Mouse (Mus musculus) cerebral cortex, adult 2 months (tissue): ENCODE results near the gene Faf1.

Experiments
- WGBS: fragments of 180-500 bp; shearing (Covaris S2); methylation state at CpG from one replicate; pipeline ENCODE4 v1.1.7; 2018; 5-methylcytosine and 5-hydroxymethylcytosine counted together

Faf1 gene

DNA sequence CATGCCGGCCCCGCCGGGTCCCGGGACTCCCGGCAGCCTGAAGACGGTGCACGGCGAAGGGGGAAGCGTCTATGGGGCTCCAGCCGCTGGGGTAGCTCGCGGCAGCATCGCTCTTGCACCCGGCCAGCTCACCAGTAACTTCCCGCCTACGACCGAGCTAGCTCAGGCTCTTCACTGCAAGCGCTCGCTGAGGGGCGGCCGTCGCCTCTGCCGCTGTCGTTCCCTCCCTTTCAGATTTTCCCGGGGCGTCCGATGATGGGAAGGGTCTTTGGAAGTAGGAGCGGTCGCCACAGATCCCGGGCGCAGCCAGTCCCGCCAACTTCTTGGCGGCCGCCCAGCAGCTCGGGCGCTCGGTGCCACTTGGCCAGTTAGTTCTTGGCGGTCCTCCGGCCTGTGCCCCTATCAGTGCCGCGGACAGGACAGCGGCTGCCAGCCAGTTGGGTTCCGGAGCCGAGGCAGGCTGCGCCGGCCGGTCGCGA, 10.4 kb upstream of the Faf1 start:
- WGBS = under 1% methylated on average over 49 of the region's 49 CpGs

DNA sequence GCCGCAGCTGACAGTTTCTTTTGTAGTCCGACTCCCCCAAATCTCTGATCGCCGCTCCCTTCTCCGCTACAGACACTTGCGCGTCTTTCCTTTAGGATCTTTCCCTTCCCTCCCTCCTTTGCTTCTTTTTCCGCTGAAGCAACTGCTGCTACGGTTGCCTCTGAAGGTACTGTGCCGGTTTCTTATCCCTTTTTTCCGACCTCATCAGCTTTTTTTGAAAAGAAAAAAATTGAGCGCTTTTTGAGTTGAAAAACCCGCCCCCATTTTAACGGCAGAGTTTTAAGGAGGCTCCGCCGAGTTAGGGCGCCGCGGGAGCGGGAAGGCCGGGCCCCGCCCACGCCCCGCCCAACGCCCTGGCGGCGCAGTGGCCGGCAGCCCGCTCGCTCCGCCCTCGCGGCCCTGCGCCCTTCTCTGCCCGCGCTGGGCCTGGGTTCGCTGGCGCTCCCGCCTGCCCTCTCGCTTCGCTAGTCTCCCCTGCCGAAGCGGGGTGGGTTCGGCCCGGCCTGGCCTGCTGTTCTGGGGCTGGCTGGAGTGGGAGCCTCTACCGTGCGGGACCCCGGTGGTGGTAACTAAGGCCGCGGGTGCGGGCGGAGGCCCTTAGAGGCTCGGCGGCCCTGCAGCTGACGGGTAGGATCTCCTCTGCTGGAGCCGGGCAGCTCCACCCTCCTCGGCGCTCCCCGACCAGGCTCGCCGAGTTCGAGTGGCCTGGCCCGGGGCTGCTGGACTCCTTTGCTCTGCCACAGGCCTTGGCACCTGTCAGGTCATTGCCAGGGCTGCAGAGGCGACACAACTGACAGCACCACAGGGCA, 9.7 kb upstream of the Faf1 start, which contains the start of gene Cdkn2c:
Cdkn2c (minus strand) TSS at position 729 of the 809 bp plus-strand sequence.
- WGBS = under 1% methylated on average over 62 of the region's 64 CpGs

DNA sequence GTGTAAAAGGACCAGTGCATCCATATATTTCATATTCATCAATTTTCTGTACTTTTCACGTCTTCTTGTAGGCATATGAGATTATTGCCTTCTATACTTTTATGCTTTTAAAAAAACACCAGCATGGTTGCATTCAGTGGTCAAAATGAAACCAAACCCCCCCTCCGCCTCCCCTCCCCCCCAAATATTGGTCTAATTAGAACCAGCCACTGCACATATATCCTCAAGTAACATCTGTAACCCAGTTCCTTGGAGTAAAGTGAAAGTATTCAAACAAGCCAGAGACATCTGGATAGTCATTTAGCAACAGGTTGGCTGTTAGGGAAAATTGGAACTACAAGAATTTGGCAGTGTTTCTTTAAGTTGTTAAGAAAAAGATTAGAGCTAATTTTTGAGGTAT, 8.9 kb upstream of the Faf1 start:
- WGBS = 58% methylated on average over 2 of the region's 2 CpGs

DNA sequence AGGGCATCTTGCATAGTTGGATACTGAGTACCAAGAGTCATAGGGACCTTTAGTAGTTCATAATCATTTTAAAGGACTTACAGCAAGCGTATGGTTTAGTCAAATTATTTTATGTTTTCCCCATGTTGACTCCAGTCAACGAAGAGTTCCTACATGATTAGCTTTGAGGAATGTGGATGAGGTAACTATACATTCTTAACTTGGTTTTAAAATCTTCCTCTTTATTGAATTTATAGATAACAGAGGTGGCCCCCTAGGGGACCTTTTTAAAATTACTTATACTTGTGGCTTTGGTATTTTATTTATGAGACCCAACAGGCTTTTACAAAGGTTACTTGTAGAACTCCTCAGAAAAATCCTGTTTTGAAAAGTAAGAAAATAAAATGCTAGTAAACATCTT, 6.2 kb upstream of the Faf1 start:
- WGBS = 62% methylated on average over 2 of the region's 2 CpGs

DNA sequence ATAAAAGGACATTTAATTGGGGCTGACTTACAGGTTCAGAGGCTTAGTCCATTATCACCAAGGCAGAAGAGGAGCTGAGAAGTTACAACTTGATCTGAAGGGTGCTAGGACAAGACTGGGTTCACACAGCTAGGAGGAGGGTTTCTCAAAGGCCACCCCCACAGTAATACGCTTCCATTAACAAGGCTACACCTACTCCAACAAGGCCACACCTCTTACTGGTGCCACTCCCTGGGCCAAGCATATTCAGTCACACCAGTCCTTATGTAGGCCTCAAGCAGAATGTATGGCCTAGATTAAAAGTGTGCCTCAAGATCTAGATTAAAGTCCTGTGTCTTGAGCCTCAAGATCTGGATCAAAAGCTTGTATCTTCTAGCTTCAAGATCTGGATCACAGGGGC, 4.4 kb upstream of the Faf1 start:
- 79% methylated on average over 1 of the region's 1 CpGs for WGBS

DNA sequence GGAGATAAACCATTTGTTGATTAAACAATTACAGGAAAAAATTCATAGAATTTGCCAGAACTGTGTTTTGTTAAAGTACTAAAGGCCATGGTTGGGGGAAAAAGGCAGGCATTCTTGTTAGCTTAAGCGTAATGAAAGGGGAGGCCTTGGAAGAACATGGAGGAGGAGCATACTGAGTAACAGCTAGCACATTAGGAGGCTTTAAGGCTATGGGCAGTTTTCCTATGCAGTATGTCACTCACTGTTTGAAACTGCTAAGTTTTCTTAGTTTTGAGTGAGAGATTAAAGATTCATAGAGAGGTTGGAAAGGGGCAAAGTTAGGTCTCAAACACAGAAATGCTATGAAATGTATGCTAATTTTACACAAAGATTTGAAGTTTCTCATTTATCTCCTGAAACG, 2.3 kb upstream of the Faf1 start:
- 86% methylated on average over 2 of the region's 2 CpGs for WGBS

DNA sequence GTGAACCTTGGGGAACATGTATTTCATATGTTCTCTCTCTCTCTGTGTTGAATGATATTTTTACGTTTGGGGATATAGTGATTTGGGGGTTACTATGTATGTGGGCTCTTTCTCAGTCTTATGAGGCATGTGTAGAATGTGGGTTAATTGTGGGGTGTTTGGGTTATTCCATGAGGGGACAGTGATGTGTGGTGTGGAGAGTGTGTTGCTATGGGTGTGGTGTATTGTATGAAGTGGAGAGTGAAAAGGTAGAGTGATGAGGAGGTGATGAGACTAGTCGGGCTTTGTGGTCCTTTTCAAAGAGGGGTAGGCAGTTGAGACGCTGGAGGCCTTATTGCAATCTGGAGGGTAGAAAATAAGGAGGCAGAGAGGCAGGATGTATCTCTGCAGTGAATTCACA, 833 bp downstream of the Faf1 start:
- 0% methylated on average over 3 of the region's 3 CpGs for WGBS

DNA sequence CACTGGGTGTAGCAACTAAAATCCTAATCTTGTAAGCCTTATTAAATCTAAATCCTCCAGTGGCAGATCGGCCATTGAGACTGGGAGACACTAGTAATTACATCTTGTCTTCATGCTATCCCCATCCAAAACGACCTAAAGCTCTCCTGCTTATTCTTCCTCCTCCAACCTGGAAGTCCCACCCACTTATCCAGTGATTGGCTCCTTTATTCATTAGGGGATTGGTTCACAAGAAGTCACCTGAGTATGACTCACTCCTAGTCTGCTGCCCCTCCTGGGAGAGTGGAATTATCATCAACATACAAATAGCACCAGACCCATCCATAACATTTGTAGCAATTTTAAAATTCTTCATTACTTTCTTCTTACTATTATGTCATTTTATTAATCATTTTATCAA, 7.2 kb downstream of the Faf1 start:
- 69% methylated on average over 2 of the region's 2 CpGs for WGBS

DNA sequence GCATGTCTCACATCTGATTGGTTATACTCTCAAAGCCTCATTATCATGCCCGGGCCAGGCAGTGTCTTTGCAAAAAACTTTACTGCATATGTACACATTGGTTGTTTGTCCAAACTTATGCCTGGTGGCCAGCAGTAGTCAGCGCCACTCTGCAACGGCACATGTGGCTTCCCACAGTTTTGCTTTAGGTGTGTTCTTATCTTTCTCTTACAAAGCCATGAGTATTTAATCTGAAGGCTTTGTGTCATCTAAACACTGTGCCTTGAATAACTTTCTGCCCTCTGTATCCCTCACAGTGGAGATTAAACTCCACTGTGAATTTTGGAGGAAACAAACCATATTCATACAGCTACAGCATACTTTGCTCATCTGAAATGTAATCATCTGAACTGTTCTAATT, 24.3 kb downstream of the Faf1 start:
- 78% methylated on average over 3 of the region's 3 CpGs for WGBS

DNA sequence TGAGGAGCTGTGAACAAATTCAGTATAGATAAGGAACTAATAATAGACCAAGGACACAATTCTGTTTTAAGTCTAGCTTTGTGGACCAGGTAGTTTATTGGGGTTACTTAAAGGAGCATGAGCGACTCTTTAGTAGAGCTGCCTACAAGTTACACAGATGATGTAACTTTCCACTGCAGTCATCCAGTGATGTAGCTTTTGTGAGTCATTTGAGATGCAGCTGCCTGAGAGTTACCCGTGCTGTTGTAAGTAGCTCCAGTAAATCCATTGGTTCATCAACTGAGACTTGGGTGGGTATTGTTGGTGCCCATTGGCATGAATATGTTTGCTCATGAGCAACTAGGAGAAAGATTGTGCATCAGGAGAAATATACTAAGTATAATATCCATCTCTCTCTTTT, 29.0 kb downstream of the Faf1 start:
- WGBS = 82% methylated on average over 2 of the region's 2 CpGs

DNA sequence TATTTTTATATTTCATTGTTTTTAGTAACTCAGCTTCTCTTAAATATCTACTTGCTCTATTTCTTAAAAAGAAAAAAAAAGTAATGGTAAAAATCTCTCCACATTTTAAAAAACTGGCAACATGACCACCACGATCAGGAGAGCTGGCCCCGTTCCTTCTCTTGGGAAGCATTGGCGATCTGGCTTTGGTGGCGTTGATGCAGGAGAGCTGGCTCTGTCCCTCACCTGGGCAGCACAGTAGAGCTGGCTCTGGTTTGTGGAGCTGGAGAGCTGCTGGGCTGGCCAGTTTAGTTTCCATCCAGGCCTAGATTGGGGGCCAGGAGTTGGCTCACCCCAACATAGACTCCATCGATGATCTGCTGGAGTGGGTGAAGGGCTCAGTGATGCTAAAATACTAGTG, 42.9 kb downstream of the Faf1 start:
- WGBS = 88% methylated on average over 5 of the region's 5 CpGs

DNA sequence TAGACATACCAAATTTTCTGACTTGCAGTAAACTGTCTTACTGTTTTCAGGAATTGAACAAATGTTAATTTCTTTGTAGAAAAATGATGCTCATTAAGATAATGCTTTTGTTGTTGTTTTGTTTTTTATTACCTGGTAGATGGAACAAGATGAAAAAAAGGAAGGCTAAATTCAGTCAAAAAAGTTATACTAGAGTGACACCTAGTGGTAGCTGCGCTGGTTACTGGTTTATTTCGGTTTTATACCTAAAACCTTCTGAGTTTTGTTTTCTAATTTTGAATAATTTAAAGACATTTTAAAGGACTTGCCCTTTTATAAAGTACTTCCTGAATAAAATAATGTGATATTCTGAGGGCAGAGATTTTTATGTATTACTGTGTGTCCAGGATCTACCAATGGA, 52.9 kb downstream of the Faf1 start:
- WGBS = 5% methylated on average over 2 of the region's 2 CpGs

DNA sequence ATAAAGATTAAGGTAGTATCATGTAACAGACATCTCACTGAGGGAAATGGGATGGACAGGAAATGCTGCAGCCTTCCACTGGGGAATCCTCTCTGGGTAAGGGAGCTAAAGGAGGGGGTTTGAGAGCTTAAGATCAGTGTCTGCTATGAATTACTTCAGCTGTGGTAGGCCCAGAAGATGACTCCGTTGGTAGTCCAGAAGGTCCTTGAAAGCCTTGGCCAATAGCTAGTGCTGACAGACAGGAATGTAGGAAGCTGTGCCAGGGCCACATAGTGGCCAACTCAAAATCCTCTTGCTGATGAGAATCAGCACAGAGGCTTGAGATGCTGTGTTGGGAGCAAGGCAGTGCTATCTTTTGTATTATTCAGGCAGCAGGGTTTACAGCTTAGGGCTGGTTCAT, 59.4 kb downstream of the Faf1 start:
- WGBS = 30% methylated on average over 1 of the region's 1 CpGs

DNA sequence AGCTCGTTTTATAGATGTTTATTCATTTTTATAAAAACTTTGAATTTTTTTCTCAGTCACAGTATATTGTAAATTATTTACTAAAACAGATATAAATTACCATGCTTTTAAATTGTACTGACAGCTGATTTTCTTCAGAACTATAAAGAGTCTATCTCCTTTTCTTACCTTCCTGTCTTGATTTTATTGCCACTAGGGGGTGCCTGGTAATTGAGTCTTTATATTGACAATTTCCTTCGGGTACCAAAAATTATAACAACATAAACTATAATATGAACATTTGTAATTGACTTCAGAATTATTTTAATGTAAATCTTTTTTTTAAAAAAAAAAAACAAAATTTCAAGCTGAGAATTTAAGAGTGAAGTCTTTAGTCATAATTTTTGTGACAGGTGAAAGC, 67.6 kb downstream of the Faf1 start:
- WGBS = 56% methylated on average over 2 of the region's 2 CpGs

DNA sequence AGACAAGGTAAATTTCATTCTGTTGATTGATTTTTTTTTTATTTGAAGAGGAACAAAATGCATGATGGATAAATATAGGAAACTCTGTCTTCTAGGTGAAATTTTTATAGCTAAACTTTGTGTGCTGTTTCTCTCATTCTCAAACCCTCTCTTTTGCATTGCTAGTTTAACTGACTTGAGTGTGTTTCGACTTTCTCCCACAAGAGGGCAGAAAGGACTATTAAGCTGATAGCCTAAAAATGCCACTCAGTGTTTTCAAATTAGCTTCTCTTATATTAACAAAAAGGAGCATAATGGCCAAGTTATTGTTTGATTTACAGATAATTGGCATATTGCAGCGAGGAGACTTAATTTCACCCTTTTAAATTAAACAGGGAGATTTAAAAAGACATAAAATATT, 82.6 kb downstream of the Faf1 start:
- 20% methylated on average over 2 of the region's 2 CpGs for WGBS

DNA sequence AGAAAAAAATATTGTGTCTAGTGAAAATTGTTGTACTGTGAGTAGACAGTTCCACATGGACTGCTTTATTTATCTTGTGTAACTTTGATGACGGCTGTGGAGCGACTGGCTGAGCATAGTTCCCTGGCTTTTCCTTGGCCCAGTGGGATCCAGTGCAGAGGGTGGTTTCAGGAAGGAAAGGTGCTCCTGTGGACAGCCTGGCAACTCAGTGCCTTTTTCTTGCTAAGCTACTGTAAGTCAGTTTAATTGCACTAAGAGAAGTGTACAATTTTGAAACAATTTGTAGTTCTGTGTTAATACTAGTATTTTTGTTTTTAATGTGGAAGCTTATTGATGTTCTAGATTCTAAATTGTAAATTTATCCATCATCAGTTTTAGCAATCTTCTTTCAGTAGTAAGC, 83.5 kb downstream of the Faf1 start:
- WGBS = 64% methylated on average over 2 of the region's 2 CpGs

DNA sequence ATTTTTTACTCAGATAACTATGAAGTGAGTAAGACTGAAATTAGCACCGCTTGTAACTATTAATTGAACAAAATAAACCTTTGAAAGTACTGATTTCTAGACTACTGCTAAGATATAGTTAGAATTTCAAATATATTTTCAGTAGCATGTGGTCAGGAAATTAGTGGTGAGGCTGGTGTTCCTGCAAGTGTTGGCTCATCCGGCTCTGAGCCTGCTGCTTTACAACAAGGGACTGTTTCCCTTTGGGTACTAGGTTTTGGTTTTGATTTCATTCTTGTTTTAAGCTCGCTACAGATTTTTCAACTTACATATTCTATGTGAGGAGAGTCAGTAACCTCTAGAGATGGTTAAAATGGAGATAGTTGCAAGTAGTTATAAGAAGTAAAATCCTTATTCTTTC, 84.1 kb downstream of the Faf1 start:
- WGBS = 62% methylated on average over 3 of the region's 3 CpGs

DNA sequence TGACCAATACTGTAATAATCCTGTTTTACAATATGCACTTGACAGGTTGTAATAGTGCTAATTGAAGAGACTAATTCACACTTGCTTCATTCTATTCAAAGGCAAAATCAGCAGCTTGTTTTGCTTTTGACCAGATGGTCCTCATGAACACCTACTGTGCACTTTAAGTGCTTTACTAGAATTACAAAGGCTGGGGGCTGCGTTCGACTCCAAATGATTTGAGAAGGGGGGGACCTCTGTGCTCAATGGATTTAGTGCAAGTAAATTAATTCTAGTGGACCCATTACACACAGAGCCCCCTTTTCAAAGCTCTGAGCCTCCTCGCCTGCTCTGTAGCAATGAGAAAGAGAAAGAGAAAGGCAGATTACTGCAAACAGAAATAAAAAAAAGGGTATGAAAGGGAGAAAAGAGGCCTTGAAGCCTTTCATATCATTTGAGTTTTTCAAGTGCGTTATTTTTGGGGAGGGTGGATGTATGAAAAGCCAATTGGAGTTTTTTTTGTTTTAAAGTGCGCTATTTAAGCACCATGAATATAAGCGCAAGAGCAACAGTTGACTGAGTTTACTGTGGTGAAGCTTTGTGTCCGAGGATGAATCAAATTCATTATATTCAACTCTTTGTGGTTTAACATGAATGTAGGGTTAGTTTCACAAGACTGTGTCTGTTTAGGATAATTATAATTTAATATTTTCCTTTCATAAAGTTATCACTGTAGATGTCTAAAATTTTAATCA, 86.5 kb downstream of the Faf1 start:
- 68% methylated on average over 7 of the region's 7 CpGs for WGBS

DNA sequence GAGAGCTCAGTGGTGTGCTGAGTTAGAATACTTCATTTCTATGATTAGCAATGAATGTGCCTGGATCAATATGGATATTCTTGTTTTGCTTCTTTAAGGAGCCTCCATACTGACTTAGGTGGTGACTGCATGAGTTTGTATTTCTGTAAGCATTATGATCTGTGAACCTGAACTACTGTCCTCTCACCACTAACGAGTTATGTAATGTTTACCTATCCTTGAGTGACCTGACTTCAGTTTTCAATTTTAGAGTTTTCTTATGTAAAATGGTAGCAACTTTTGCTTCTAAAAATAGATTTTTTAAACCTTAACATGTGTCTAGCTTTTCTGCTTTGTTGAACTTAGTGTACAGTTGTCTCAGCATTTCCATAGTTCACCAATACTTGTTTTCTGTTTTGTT, 92.7 kb downstream of the Faf1 start:
- WGBS = 86% methylated on average over 1 of the region's 1 CpGs

DNA sequence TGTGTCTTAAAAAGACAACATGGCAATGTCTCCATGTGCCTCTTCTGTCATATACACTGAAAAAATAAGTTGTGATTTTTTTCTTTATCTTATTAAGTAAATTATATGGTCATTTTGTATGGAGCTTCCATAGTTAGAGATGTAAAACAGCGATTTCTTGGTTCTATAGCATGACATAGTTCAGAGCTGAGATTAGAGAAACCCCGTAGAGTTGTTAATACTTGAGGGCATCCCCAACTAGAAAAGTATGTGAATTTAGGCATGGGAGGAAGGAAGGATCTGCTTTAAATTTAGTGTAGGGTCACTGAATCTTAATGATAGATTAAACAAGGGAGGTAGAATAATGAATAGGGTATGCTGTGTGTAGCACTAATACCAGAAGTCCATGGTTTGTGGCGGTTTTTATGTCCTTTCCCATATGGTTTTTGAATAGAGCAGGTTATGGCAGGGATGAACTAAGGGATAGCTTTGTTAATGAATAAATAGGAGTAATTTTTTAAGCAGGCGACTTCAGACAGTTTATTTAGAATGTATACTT, 106.3 kb downstream of the Faf1 start:
- 81% methylated on average over 4 of the region's 4 CpGs for WGBS

DNA sequence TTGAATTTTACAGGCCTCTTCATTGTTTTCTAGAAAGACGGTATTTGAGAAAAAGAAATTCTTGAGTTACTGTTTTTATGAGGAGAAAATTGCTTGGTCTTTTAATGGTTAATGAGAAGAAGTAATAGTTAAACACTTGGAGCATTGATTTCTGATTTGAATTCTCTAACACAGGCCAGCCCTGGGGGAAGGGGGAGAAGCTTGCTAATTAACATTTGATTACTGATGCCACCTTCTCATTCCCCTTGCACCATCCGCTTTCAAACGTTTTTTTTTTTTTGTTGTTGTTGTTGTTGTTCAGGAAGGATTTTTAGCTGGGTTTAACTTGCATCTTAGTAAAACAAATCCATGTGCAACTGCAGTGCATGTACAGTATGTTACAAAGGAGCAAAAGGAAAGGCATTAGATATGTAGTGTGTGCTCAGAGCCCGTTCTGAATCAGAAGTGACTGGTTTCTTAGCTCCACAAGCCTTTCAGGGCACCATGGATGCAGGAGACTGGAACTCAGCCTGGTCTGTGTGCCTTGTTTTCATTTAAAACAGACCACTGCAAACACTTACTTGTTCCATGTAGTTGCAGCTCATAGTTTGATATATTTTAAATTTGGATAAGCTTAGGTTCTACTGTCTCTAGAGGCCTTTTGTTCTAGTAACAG, 113.1 kb downstream of the Faf1 start:
- 54% methylated on average over 4 of the region's 4 CpGs for WGBS

DNA sequence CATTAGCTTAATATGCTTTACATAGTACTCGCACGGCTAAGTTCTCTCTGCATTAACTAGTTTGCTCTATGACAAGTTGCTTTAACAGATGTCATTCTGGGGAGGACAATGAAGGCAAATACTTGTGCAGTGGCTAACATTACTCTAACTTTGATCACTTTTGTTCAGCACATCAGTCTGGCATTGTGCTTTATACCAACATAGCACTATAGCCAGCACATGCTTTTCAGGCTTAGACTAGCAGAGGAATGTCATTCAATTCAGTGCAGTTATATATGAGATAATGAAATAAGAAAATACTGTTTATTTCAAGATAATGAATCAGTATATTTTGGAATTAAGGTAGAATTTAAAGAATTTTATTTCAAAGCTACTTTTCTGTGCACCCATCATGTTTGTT, 115.9 kb downstream of the Faf1 start:
- 91% methylated on average over 2 of the region's 2 CpGs for WGBS
